Mouse (Mus musculus): ENCODE measurements around the gene Atg9a.

DNA sequence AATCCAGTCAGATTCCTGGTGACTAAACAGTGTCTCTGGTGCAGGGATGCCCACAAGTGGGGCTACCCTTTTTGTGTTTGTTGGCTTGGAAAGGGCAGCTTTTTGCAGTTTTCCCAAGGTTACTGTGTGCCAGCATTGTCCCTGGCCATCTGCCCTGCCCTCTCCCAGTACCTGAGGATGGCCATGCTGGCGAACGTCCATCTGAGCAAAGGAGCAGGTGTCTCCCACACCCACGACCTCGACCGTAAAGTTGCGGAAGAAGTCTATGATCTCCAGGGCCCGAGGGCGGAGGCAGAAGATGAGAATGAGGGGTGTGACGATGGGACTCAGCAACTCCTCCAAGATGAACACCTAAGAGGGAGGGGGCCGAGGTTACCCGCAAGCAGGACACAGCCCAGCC lies 6.5 kb downstream of the Atg9a start:
- TF ChIP-seq CTCF (IDR thresholded peaks at IDR 0.05) (no peak), EP300 (IDR thresholded peaks at IDR 0.05) (no peak)
